Mouse (Mus musculus) MEL (cell line): ENCODE data around the gene Npm3. TPM values are rescaled to one million over a fixed set of nuclear protein-coding genes. Genes with fewer than 3 reads are reported as not detected.

Source experiments
- DNase-seq: peaks from one replicate; pipeline ENCODE4 v3.0.0; 2011; ENCODE audit warnings: low read depth, low spot score
- H3K27ac ChIP-seq: 2 replicates; pipeline ENCODE4 v1.5.1; 2012; ENCODE audit warnings: low read depth, mild to moderate bottlenecking, control low read depth, low read length, moderate library complexity; ENCODE audit not compliant: control insufficient read depth
- H3K27me3 ChIP-seq, 2 experiments: fragments of 150-350 bp in 1 of 2; sonication (generic) in 1 of 2; 2 replicates each; pipeline ENCODE4 v1.6.1; 2012; ENCODE audit warnings: low read length in 2 of 2, mild to moderate bottlenecking in 2 of 2, improper control_type of control experiment in 1 of 2, moderate library complexity in 1 of 2; ENCODE audit not compliant: insufficient read depth in 2 of 2, control insufficient read depth in 1 of 2
- H3K36me3 ChIP-seq, 2 experiments: 2 replicates each; pipeline ENCODE4 v1.6.1; 2012 to 2014; ENCODE audit warnings: low read length in 2 of 2, improper control_type of control experiment in 1 of 2, inconsistent platforms in 1 of 2, mild to moderate bottlenecking in 1 of 2; ENCODE audit not compliant: insufficient read depth in 2 of 2, control insufficient read depth in 1 of 2
- H3K4me1 ChIP-seq, 2 experiments: fragments of 150-350 bp in 1 of 2; sonication (generic) in 1 of 2; 2 replicates each; pipeline ENCODE4 v1.6.1; 2012; ENCODE audit warnings: low read length in 2 of 2, improper control_type of control experiment in 1 of 2, mild to moderate bottlenecking in 1 of 2; ENCODE audit not compliant: insufficient read depth in 2 of 2, control insufficient read depth in 1 of 2
- H3K4me3 ChIP-seq, 2 experiments: fragments of 150-350 bp in 1 of 2; sonication (generic) in 1 of 2; 2 replicates each; pipeline ENCODE4 v1.5.1; 2012; ENCODE audit warnings: low read depth in 2 of 2, low read length in 2 of 2, mild to moderate bottlenecking in 2 of 2, moderate library complexity in 2 of 2, control low read depth in 1 of 2, improper control_type of control experiment in 1 of 2; ENCODE audit not compliant: control insufficient read depth in 1 of 2, insufficient read depth in 1 of 2
- H3K79me2 ChIP-seq: 2 replicates; pipeline ENCODE4 v1.6.1; 2012; ENCODE audit warnings: mild to moderate bottlenecking, low read length, moderate library complexity; ENCODE audit not compliant: control insufficient read depth, poor library complexity, insufficient read depth
- H3K9ac ChIP-seq: 2 replicates; pipeline ENCODE4 v1.6.1; 2012; ENCODE audit warnings: low read depth, mild to moderate bottlenecking, control low read depth, low read length, moderate library complexity; ENCODE audit not compliant: control insufficient read depth, poor library complexity, severe bottlenecking
- H3K9me3 ChIP-seq: fragments of 150-350 bp; sonication (generic); replicated peaks from 2 replicates; pipeline ENCODE4 v1.6.1; 2012; ENCODE audit warnings: mild to moderate bottlenecking, low read length, improper control_type of control experiment, moderate library complexity; ENCODE audit not compliant: insufficient read depth
- CHD2 ChIP-seq: IDR thresholded peaks from 2 replicates; pipeline ENCODE4 v1.6.1; 2011; ENCODE audit warnings: low read length, improper control_type of control experiment
- CTCF ChIP-seq, 3 experiments: IDR thresholded peaks in 2 of 3; conservative IDR thresholded peaks in 1 of 3; 2 replicates each; pipeline ENCODE4 v1.5.1; 2011 to 2012; ENCODE audit warnings: low read length in 3 of 3, low read depth in 2 of 3, mild to moderate bottlenecking in 2 of 3, improper control_type of control experiment in 1 of 3, inconsistent platforms in 1 of 3, mixed read lengths in 1 of 3, moderate library complexity in 1 of 3; ENCODE audit not compliant: control insufficient read depth in 1 of 3, insufficient read depth in 1 of 3, poor library complexity in 1 of 3, severe bottlenecking in 1 of 3
- EP300 ChIP-seq, 2 experiments: IDR thresholded peaks; 2 replicates each; pipeline ENCODE4 v1.6.1; 2011; ENCODE audit warnings: improper control_type of control experiment in 2 of 2, low read length in 2 of 2, low read depth in 1 of 2, mild to moderate bottlenecking in 1 of 2
- GABPA ChIP-seq: IDR thresholded peaks from 2 replicates; pipeline ENCODE4 v1.6.1; 2012; ENCODE audit warnings: low read depth, mild to moderate bottlenecking, inconsistent platforms, low read length, improper control_type of control experiment, moderate library complexity
- GATA1 ChIP-seq: IDR thresholded peaks from 2 replicates; pipeline ENCODE4 v1.6.1; 2011; ENCODE audit warnings: low read depth, low read length, improper control_type of control experiment
- HCFC1 ChIP-seq: IDR thresholded peaks from 2 replicates; pipeline ENCODE4 v1.6.1; 2012; ENCODE audit warnings: low read depth, mild to moderate bottlenecking, inconsistent platforms, low read length, improper control_type of control experiment, moderate library complexity
- JUND ChIP-seq: IDR thresholded peaks from 2 replicates; pipeline ENCODE4 v1.6.1; 2011; ENCODE audit warnings: low read depth, mild to moderate bottlenecking, improper control_type of control experiment, low read length
- KAT2A ChIP-seq: conservative IDR thresholded peaks from 2 replicates; pipeline ENCODE4 v1.6.1; 2012; ENCODE audit warnings: low read depth, low read length, improper control_type of control experiment, inconsistent platforms
- MAFK ChIP-seq: IDR thresholded peaks from 2 replicates; pipeline ENCODE4 v1.6.1; 2011; ENCODE audit warnings: low read depth, mild to moderate bottlenecking, low read length, improper control_type of control experiment, borderline replicate concordance
- MAX ChIP-seq: IDR thresholded peaks from 2 replicates; pipeline ENCODE4 v1.6.1; 2011; ENCODE audit warnings: low read length, improper control_type of control experiment
- MAZ ChIP-seq: IDR thresholded peaks from 2 replicates; pipeline ENCODE4 v1.6.1; 2012; ENCODE audit warnings: low read depth, mild to moderate bottlenecking, inconsistent platforms, low read length, improper control_type of control experiment
- MEF2A ChIP-seq: IDR thresholded peaks from 2 replicates; pipeline ENCODE4 v1.6.1; 2014; ENCODE audit warnings: low read depth, mild to moderate bottlenecking, inconsistent platforms, low read length, improper control_type of control experiment; ENCODE audit not compliant: poor library complexity, insufficient replicate concordance, severe bottlenecking; ENCODE audit errors: extremely low read depth
- MXI1 ChIP-seq: IDR thresholded peaks from 2 replicates; pipeline ENCODE4 v1.6.1; 2011; ENCODE audit warnings: mild to moderate bottlenecking, low read depth, low read length, improper control_type of control experiment
- MYC ChIP-seq: IDR thresholded peaks from 2 replicates; pipeline ENCODE4 v1.6.1; 2011; ENCODE audit warnings: low read depth, mild to moderate bottlenecking, low read length, improper control_type of control experiment, moderate library complexity
- NELFE ChIP-seq: IDR thresholded peaks from 2 replicates; pipeline ENCODE4 v1.6.1; 2011; ENCODE audit warnings: low read depth, low read length, improper control_type of control experiment
- POLR2A ChIP-seq, 2 experiments: IDR thresholded peaks; 2 replicates each; pipeline ENCODE4 v1.6.1; 2011 to 2012; ENCODE audit warnings: low read length in 2 of 2, mild to moderate bottlenecking in 2 of 2, control low read depth in 1 of 2, improper control_type of control experiment in 1 of 2, low read depth in 1 of 2, moderate library complexity in 1 of 2; ENCODE audit not compliant: control insufficient read depth in 1 of 2, insufficient read depth in 1 of 2, poor library complexity in 1 of 2
- POLR2AphosphoS2 ChIP-seq: IDR thresholded peaks from 2 replicates; pipeline ENCODE4 v1.6.1; 2011; ENCODE audit warnings: low read length, improper control_type of control experiment
- RAD21 ChIP-seq: IDR thresholded peaks from 2 replicates; pipeline ENCODE4 v1.6.1; 2011; ENCODE audit warnings: mild to moderate bottlenecking, low read depth, low read length, improper control_type of control experiment
- SMC3 ChIP-seq: IDR thresholded peaks from 2 replicates; pipeline ENCODE4 v1.6.1; 2011; ENCODE audit warnings: low read depth, low read length, improper control_type of control experiment
- TAL1 ChIP-seq: IDR thresholded peaks from 2 replicates; pipeline ENCODE4 v1.6.1; 2012; ENCODE audit warnings: mild to moderate bottlenecking, inconsistent platforms, low read length, moderate library complexity, mixed read lengths
- TCF12 ChIP-seq: IDR thresholded peaks from 2 replicates; pipeline ENCODE4 v1.6.1; 2014; ENCODE audit warnings: low read depth, mild to moderate bottlenecking, inconsistent platforms, low read length, improper control_type of control experiment, moderate library complexity
- USF1 ChIP-seq: IDR thresholded peaks from 2 replicates; pipeline ENCODE4 v1.6.1; 2014; ENCODE audit warnings: low read depth, mild to moderate bottlenecking, inconsistent platforms, low read length, improper control_type of control experiment, moderate library complexity
- USF2 ChIP-seq, 2 experiments: IDR thresholded peaks; 2 replicates each; pipeline ENCODE4 v1.6.1; 2011 to 2012; ENCODE audit warnings: improper control_type of control experiment in 2 of 2, low read length in 2 of 2, borderline replicate concordance in 1 of 2, inconsistent platforms in 1 of 2, low read depth in 1 of 2, mild to moderate bottlenecking in 1 of 2; ENCODE audit not compliant: insufficient read depth in 1 of 2
- ZC3H11A ChIP-seq: IDR thresholded peaks from 2 replicates; pipeline ENCODE4 v1.6.1; 2012; ENCODE audit warnings: low read depth, mild to moderate bottlenecking, inconsistent platforms, low read length, improper control_type of control experiment
- ZKSCAN1 ChIP-seq: IDR thresholded peaks from 2 replicates; pipeline ENCODE4 v1.6.1; 2012; ENCODE audit warnings: low read depth, mild to moderate bottlenecking, inconsistent platforms, low read length, improper control_type of control experiment, moderate library complexity
- ZMIZ1 ChIP-seq: IDR thresholded peaks from 2 replicates; pipeline ENCODE4 v1.6.1; 2012; ENCODE audit warnings: low read depth, mild to moderate bottlenecking, inconsistent platforms, low read length, improper control_type of control experiment, moderate library complexity
- polyA plus RNA-seq, 2 experiments: library from polyadenylated mRNA; stranded (reverse) in 1 of 2; unstranded in 1 of 2; fragments of >175 nt in 1 of 2; fragments of >200 nt in 1 of 2; gene quantifications; 2 replicates each; pipeline versions ENCODE4 v1.2.1 to v1.2.4; 2012; ENCODE audit warnings: low replicate concordance in 2 of 2, low read depth in 1 of 2; ENCODE audit not compliant: insufficient read length in 2 of 2, insufficient read depth in 1 of 2, missing spikeins in 1 of 2
- total RNA-seq: library from RNA; depleted of rRNA; stranded (reverse); fragments of 300-350 nt; gene quantifications from 2 replicates; pipeline ENCODE4 v1.2.3, GENCODE M21; 2012

Npm3 gene
- total and polyA plus RNA-seq, 3 experiments, result 426 to 602 TPM; not detected in 1

DNA sequence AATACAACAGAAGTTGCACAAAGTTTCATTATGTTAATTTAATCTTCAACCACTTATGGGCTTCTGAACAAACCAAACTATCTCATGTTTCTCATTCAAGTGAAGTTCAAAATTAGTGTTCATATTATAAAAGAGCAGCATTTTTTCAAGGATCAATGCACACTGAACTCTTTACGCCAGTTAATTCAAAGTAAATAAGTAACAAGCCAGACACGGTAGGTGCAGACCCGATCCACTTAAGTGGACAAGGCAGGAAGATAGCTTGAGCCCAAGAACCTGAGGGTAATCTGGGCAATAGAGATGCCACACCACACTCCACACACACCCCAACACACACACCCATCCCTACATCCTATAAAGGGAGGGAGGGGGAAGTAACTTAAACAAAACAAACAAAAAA is 4.2 kb upstream of the Npm3 start:
- H3K36me3 ChIP-seq, result peaks cover 21 to 40% of the 10 kb centered on the region in 2 experiments
- H3K27ac ChIP-seq, result no peak overlapping the region
- H3K9me3 ChIP-seq, result no peaks in the 10 kb centered on the region
- H3K9ac ChIP-seq, result no peak overlapping the region
- H3K4me1 ChIP-seq, result peaks cover 4 to 10% of the 10 kb centered on the region in 2 experiments; a peak in 3 of 4 replicates
- H3K27me3 ChIP-seq, result no peaks in the 10 kb centered on the region
- no peak for TF ChIP-seq RAD21
- TF ChIP-seq JUND, result no peak
- no peak for TF ChIP-seq TCF12
- no peak for TF ChIP-seq EP300 (IDR thresholded peaks at IDR 0.05; ENCODE audit: low read depth in 1 of 2, low read length in 2 of 2)
- no peak for TF ChIP-seq HCFC1
- TF ChIP-seq USF2 (IDR thresholded peaks at IDR 0.05; ENCODE audit: borderline replicate concordance in 1 of 2, insufficient read depth in 1 of 2, low read depth in 1 of 2, low read length in 2 of 2), result no peak
- TF ChIP-seq ZKSCAN1, result no peak
- no peak for TF ChIP-seq TAL1
- TF ChIP-seq MAZ, result no peak
- no peak; the same call in 1 of the 2 replicates for TF ChIP-seq POLR2AphosphoS2
- TF ChIP-seq MAX, result no peak
- TF ChIP-seq GATA1, result no peak
- no peak for TF ChIP-seq MEF2A
- TF ChIP-seq GABPA, result no peak
- no peak for TF ChIP-seq KAT2A
- no peak for TF ChIP-seq CTCF (IDR thresholded peaks at IDR 0.05 in 2 of 3, conservative IDR thresholded peaks at IDR 0.05 in 1 of 3; ENCODE audit: control insufficient read depth in 1 of 3, insufficient read depth in 1 of 3, low read depth in 2 of 3, low read length in 3 of 3, poor library complexity in 1 of 3, severe bottlenecking in 1 of 3)
- no peak for TF ChIP-seq ZMIZ1
- TF ChIP-seq SMC3, result no peak
- TF ChIP-seq MXI1, result no peak
- TF ChIP-seq NELFE, result no peak
- no peak overlapping the region for H3K4me3 ChIP-seq
- DNase-seq, result no peak
- H3K79me2 ChIP-seq, result peaks cover 10% of the 10 kb centered on the region

DNA sequence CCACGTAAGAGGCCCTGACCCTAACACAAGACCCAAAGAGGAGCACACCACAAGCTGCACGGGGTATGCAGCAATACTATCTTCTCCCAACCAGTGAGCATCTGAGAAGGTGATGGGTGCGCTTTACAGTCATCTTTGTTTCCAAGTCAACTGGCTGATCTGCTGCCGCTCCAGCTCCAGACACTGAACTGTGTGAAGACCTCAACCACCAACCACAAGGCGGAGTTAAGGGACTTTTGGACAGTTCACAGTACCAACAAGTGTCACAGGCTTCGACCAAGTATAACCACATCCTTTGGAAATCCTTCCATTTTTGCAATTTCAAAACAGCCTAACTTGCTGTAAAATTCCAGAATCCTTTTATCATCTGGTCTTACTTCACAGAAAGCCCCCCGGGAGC is 2.5 kb upstream of the Npm3 start:
- peaks cover 0 to 8% of the 10 kb centered on the region in 2 experiments; a peak in 2 of 4 replicates for H3K4me1 ChIP-seq
- no peak for DNase-seq
- no peak overlapping the region for H3K9ac ChIP-seq
- peaks cover 17% of the 10 kb centered on the region for H3K79me2 ChIP-seq
- H3K27ac ChIP-seq, result no peak overlapping the region
- TF ChIP-seq CTCF (IDR thresholded peaks at IDR 0.05 in 2 of 3, conservative IDR thresholded peaks at IDR 0.05 in 1 of 3; ENCODE audit: control insufficient read depth in 1 of 3, insufficient read depth in 1 of 3, low read depth in 2 of 3, low read length in 3 of 3, poor library complexity in 1 of 3, severe bottlenecking in 1 of 3) (no peak), USF1 (no peak), CHD2 (no peak), MYC (no peak), POLR2A (IDR thresholded peaks at IDR 0.05; ENCODE audit: control insufficient read depth in 1 of 2, insufficient read depth in 1 of 2, low read depth in 1 of 2, low read length in 2 of 2, poor library complexity in 1 of 2) (no peak), SMC3 (no peak), MAFK (no peak), ZC3H11A (no peak)
- TF ChIP-seq, all 39 proteins: peak for 0
- no peaks in the 10 kb centered on the region for H3K9me3 ChIP-seq
- no peak overlapping the region for H3K4me3 ChIP-seq
- H3K36me3 ChIP-seq, result peaks cover 11 to 29% of the 10 kb centered on the region in 2 experiments
- H3K27me3 ChIP-seq, result no peaks in the 10 kb centered on the region
